Mouse (Mus musculus) spleen, adult 2 months (tissue): Measurements from ENCODE around the gene Sec61a2.

Source experiments
- CTCF ChIP-seq: fragments of 200-500 bp; IDR thresholded peaks from 2 replicates; pipeline ENCODE4 v1.5.1; 2011; ENCODE audit warnings: mild to moderate bottlenecking, inconsistent platforms; ENCODE audit not compliant: insufficient read depth, insufficient read length, insufficient replicate concordance; ENCODE audit errors: extremely low read depth
- POLR2A ChIP-seq: fragments of 200-500 bp; IDR thresholded peaks from 2 replicates; pipeline ENCODE4 v1.6.1; 2011; ENCODE audit warnings: low read depth, low read length, inconsistent platforms

- no peak for TF ChIP-seq CTCF
- no peak for TF ChIP-seq POLR2A
Observed at GRCm38 (mm10) chr2:5939319-5939718, 44.1 kb upstream of the Sec61a2 start.
